8 mouse cellular contexts compared by ENCODE assay signal in genomic region chr3:31094531-31095178, GRCm38 (mm10). TPM values are rescaled to one million over a fixed set of nuclear protein-coding genes. Genes with fewer than 3 reads are reported as not detected.
DNase-seq lines count a peak whose midpoint lies in the region; ATAC-seq and TF ChIP-seq lines count a peak whose summit lies in the region.

Skil (plus strand) TSS chr3:31095058.

- peak; percentile 96 to 97 for DNase-seq in B cell, adult 2 months
- DNase-seq in brain, adult 2 months (ENCODE audit: low read depth, low spot score): peak; percentile 96
- DNase-seq in kidney, postnatal 0 days (ENCODE audit: low spot score): peak; percentile 95
- DNase-seq in liver, embryonic 11.5 days (ENCODE audit: low spot score): peak; percentile 96
- DNase-seq in naive thymus-derived CD4-positive, alpha-beta T cell, adult 2 months (ENCODE audit: low read depth): peak; percentile 96

- peak; percentile 87 for ATAC-seq in erythroblast, adult 5-6 weeks (replicated peaks; ENCODE audit: low FRiP score, poor library complexity, severe bottlenecking)
- peak; percentile 94 for ATAC-seq in heart, embryonic 11.5 days (replicated peaks; ENCODE audit: insufficient number of reproducible peaks, low FRiP score, low TSS enrichment)
- ATAC-seq in kidney, postnatal 0 days (replicated peaks; ENCODE audit: low FRiP score, low read depth): peak; percentile 97
- peak; percentile 93 for ATAC-seq in liver, embryonic 11.5 days (replicated peaks; ENCODE audit: low FRiP score)
- peak; percentile 95 for ATAC-seq in stomach, embryonic 14.5 days (ENCODE audit: insufficient number of reproducible peaks, insufficient read depth, low FRiP score, low read depth)

- H3K4me1 ChIP-seq in heart, embryonic 11.5 days (ENCODE audit: control insufficient read depth, insufficient read depth, low read length): peaks cover 17% of the 10 kb centered on the region
- H3K4me1 ChIP-seq in kidney, postnatal 0 days (replicated peaks; ENCODE audit: insufficient read depth, low read length): peaks cover 6% of the 10 kb centered on the region; the same call in 1 of the 2 replicates
- peaks cover 25% of the 10 kb centered on the region for H3K4me1 ChIP-seq in liver, embryonic 11.5 days (replicated peaks; ENCODE audit: control insufficient read depth, insufficient read depth, low read length)
- peaks cover 17% of the 10 kb centered on the region for H3K4me1 ChIP-seq in stomach, embryonic 14.5 days (ENCODE audit: control insufficient read depth, insufficient read depth, low read length)

- peak within 1 kb of the TSS; percentile 95 for H3K9ac ChIP-seq in heart, embryonic 11.5 days (ENCODE audit: low read depth, low read length)
- peak within 1 kb of the TSS; percentile 95 for H3K9ac ChIP-seq in kidney, postnatal 0 days (ENCODE audit: low read depth, low read length)
- H3K9ac ChIP-seq in liver, embryonic 11.5 days (ENCODE audit: low read depth, low read length): peak within 1 kb of the TSS; percentile 92
- peak within 1 kb of the TSS; percentile 96 for H3K9ac ChIP-seq in stomach, embryonic 14.5 days (replicated peaks; ENCODE audit: low read depth, low read length)

- TF ChIP-seq CTCF in kidney, postnatal 0 days (IDR thresholded peaks at IDR 0.05; ENCODE audit: low read depth): no peak

- no peaks in the 10 kb centered on the region for H3K9me3 ChIP-seq in heart, embryonic 11.5 days (replicated peaks; ENCODE audit: control insufficient read depth, low read length)
- H3K9me3 ChIP-seq in kidney, postnatal 0 days (replicated peaks; ENCODE audit: low read length): no peaks in the 10 kb centered on the region
- H3K9me3 ChIP-seq in liver, embryonic 11.5 days (ENCODE audit: control insufficient read depth, low read length): no peaks in the 10 kb centered on the region
- no peaks in the 10 kb centered on the region for H3K9me3 ChIP-seq in stomach, embryonic 14.5 days (ENCODE audit: control insufficient read depth, low read depth, low read length)

- no peaks in the 10 kb centered on the region for H3K27me3 ChIP-seq in heart, embryonic 11.5 days (ENCODE audit: control insufficient read depth, insufficient read depth, low read length)
- H3K27me3 ChIP-seq in kidney, postnatal 0 days (ENCODE audit: insufficient read depth, low read length): no peaks in the 10 kb centered on the region
- no peaks in the 10 kb centered on the region for H3K27me3 ChIP-seq in liver, embryonic 11.5 days (replicated peaks; ENCODE audit: control insufficient read depth, insufficient read depth, low read length)
- no peaks in the 10 kb centered on the region for H3K27me3 ChIP-seq in stomach, embryonic 14.5 days (ENCODE audit: control insufficient read depth, insufficient read depth, low read length)

- H3K36me3 ChIP-seq in heart, embryonic 11.5 days (ENCODE audit: control insufficient read depth, insufficient read depth, low read length): 0 out of 2 replicates have a peak, but pooled peaks cover 3% of the 10 kb centered on the region
- no peaks in the 10 kb centered on the region for H3K36me3 ChIP-seq in kidney, postnatal 0 days (ENCODE audit: insufficient read depth, low read length)
- no peaks in the 10 kb centered on the region for H3K36me3 ChIP-seq in liver, embryonic 11.5 days (ENCODE audit: control insufficient read depth, insufficient read depth, low read length)
- H3K36me3 ChIP-seq in stomach, embryonic 14.5 days (ENCODE audit: control insufficient read depth, insufficient read depth, low read length): no peaks in the 10 kb centered on the region; the same call in 1 of the 2 replicates

- 1% methylated on average over 30 of the region's 109 CpGs for WGBS in heart, embryonic 11.5 days (ENCODE audit: insufficient replicate concordance)
- under 1% methylated on average over 94 of the region's 109 CpGs for WGBS in kidney, postnatal 0 days
- WGBS in liver, embryonic 11.5 days: under 1% methylated on average over 75 of the region's 109 CpGs
- WGBS in stomach, embryonic 14.5 days: under 1% methylated on average over 68 of the region's 109 CpGs

- peak within 1 kb of the TSS; percentile 99 for H3K4me3 ChIP-seq in heart, embryonic 11.5 days (ENCODE audit: low read depth, low read length)
- H3K4me3 ChIP-seq in kidney, postnatal 0 days (replicated peaks; ENCODE audit: low read depth, low read length): peak within 1 kb of the TSS; percentile 98
- H3K4me3 ChIP-seq in liver, embryonic 11.5 days (ENCODE audit: low read depth, low read length): peak within 1 kb of the TSS; percentile 92
- H3K4me3 ChIP-seq in stomach, embryonic 14.5 days (ENCODE audit: low read depth, low read length): peak within 1 kb of the TSS; percentile 93

- H3K27ac ChIP-seq in heart, embryonic 11.5 days (ENCODE audit: low read depth, low read length): peak within 1 kb of the TSS; percentile 99
- peak within 1 kb of the TSS; percentile 99 for H3K27ac ChIP-seq in kidney, postnatal 0 days
- H3K27ac ChIP-seq in liver, embryonic 11.5 days (ENCODE audit: low read depth, low read length): peak within 1 kb of the TSS; percentile 98
- H3K27ac ChIP-seq in stomach, embryonic 14.5 days (ENCODE audit: low read length): peak within 1 kb of the TSS; percentile 100

- H3K4me2 ChIP-seq in heart, embryonic 11.5 days: peak within 1 kb of the TSS; percentile 76
- peak within 1 kb of the TSS; percentile 86 for H3K4me2 ChIP-seq in kidney, postnatal 0 days (ENCODE audit: low read length)
- peak within 1 kb of the TSS; percentile 74 for H3K4me2 ChIP-seq in liver, embryonic 11.5 days
- H3K4me2 ChIP-seq in stomach, embryonic 14.5 days (replicated peaks; ENCODE audit: low read depth, low read length): peak within 1 kb of the TSS; percentile 82

RNA-seq across cellular contexts. Expression of gene Skil, which starts in this region (rescaled TPM):
- 2.3 and 3.5 TPM in 2 replicates for total RNA-seq in erythroblast, adult 5-6 weeks (2015; ENCODE audit: low replicate concordance)
- total RNA-seq in erythroblast, adult 5-6 weeks (2017; ENCODE audit: low replicate concordance): 5.3 and 6.8 TPM in 2 replicates
- 26.3 and 32.4 TPM in 2 replicates for polyA plus RNA-seq in heart, embryonic 11.5 days (2014; fragmentation: Nextera tagmentation; extraction: Ambion mirVana)
- 20.7 and 21.2 TPM in 2 replicates for polyA plus RNA-seq in kidney, postnatal 0 days (2015; fragmentation: Nextera tagmentation; extraction: Ambion mirVana)
- polyA plus RNA-seq in liver, embryonic 11.5 days (2014; fragmentation: Nextera tagmentation; extraction: Ambion mirVana): 14.2 and 16.6 TPM in 2 replicates
- polyA plus RNA-seq in stomach, embryonic 14.5 days (2014; fragmentation: Nextera tagmentation; extraction: Ambion mirVana): 27.6 and 30.3 TPM in 2 replicates

Comparison
In these comparisons a context has a peak if more than half of its experiments do, and no peak if none do; other contexts are left out.
1. Peak in every context shown above with its lines: DNase-seq, ATAC-seq, H3K4me3 ChIP-seq and H3K27ac ChIP-seq.